Mouse (Mus musculus): Measurements from ENCODE around the gene Gm13420. TPM values are rescaled to one million over a fixed set of nuclear protein-coding genes. Genes with fewer than 3 reads are reported as not detected.

The Gm13420 gene
- polyA plus RNA-seq, 1 experiment from 2014 or later, result not detected

DNA sequence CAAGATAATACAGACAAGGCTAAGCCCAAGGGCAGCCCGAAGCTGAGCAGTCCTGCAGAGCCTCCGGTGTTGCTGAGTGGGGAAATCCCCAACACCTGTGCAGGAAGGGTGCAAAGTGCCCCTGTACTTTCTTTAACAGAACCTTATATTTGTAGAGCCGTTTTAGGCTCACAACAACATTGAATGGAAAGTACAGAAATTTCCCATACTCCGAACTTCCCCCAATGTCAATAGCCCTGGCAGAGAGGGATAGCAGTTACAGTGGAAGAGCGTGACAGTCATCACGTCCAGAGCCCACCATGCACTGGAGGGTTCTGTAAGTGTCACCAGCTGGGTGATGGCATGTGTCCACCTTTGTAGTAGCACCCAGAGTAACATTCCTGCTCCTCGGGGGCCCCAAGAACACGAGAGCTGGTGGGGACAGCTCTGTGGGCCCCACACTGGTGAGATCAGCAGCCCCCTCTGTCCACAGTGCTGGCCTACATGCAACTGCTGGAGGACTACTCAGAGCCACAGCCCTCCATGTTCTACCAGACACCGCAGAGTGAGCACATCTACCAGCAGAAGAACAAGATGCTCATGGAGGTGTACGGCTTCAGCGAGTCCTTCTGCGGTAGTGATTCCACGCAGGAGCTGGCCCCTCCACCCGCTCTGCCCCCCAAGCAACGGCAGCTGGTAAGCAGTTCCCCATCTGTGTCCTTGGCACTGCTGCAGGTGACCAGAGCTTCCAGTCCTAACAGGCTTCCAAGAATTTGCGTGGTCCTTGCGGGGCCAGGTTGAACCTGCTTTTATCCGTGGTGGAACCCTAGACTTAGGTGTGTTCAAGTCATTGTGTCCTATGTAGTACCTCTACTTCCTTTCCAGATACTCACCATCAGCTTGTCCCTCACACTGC lies 44.5 kb downstream of the Gm13420 start:
- Histone ChIP-seq H3K27ac (no peak overlapping the region), H3K36me3 (replicated peaks) (peaks cover 93% of the 10 kb centered on the region), H3K4me3 (no peak overlapping the region), H3K9me3 (no peaks in the 10 kb centered on the region), H3K4me1 (no peaks in the 10 kb centered on the region), H3K27me3 (ENCODE audit: poor library complexity, severe bottlenecking) (no peaks in the 10 kb centered on the region)
- WGBS, result 96% methylated on average over 18 of the region's 18 CpGs
- no peak for DNase-seq (ENCODE audit: extremely low spot score, low spot score)

DNA sequence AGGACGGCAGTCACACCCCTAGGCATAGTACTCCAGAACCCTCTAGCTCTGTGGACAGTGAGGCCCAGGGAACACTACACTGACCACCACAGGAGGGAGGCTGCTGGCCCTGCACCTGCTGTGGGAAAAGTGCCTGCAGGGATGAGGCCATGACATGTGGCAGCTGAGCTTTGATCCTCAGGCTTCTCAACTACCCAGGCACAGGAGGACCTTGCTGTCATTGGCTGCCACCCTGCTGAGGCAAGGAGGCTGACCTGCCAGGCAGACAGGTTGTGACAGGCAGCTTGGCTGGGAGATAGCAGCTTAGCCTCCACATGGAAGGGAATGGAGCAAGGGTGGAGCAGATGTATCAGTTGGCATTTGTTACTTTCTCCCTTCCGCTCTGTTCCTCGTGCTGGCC lies 46.0 kb downstream of the Gm13420 start:
- no peaks in the 10 kb centered on the region for H3K4me1 ChIP-seq
- no peak overlapping the region for H3K27ac ChIP-seq
- H3K4me3 ChIP-seq, result no peak overlapping the region
- DNase-seq (ENCODE audit: extremely low spot score, low spot score), result no peak
- 86% methylated on average over 3 of the region's 3 CpGs for WGBS
- H3K9me3 ChIP-seq, result no peaks in the 10 kb centered on the region
- peaks cover 96% of the 10 kb centered on the region for H3K36me3 ChIP-seq (replicated peaks)
- H3K27me3 ChIP-seq (ENCODE audit: poor library complexity, severe bottlenecking), result no peaks in the 10 kb centered on the region

DNA sequence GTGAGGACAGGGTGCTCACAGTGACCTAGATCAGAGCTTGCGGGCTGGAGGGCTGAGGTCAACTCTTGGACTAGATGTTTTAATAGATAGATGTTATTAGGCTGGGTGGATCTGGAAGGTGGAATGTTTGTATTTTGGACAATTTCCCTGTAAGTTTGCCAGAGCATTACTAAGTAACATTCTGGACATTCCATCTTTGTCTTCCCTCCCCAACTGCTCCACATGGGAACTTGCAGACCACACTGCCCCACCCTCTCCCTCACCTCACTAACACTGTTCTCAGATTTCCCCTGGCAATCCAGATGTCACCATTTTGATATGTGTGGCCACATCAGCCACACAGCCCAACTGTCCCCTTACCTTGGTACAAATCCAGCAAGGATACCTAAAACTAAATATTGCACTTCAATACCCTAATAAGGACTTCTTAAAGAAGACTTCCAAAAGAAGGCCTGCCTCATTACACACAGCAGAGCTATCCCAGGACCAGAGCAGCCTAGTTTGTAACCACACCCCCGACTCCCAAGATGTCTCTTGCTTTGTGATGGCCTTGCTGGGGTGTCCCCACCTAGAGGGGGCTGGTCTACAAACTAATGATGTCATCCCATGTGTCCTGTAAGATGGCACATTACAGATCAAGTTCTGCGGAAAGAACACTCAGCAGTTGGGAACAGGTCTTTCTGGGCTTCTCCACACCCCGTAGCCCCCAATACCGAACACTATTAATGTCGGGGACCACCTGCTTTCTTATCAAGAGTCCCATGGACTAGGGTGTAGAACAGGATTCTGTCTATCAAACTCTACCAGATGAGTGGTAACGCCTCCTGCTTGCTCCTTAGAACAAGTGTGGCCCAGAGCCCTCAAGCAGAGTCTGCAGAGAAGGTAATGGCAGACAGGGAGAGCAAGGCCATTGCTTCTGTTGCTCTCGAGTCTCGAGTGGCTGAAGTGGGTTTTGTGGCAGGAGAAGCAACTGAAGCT lies 48.1 kb downstream of the Gm13420 start:
- Histone ChIP-seq H3K9me3 (no peaks in the 10 kb centered on the region), H3K27me3 (ENCODE audit: poor library complexity, severe bottlenecking) (no peaks in the 10 kb centered on the region), H3K4me1 (no peaks in the 10 kb centered on the region), H3K4me3 (no peak overlapping the region), H3K36me3 (replicated peaks) (peaks cover 100% of the 10 kb centered on the region), H3K27ac (no peak overlapping the region)
- DNase-seq (ENCODE audit: extremely low spot score, low spot score), result no peak
- WGBS, result 90% methylated on average over 9 of the region's 9 CpGs

DNA sequence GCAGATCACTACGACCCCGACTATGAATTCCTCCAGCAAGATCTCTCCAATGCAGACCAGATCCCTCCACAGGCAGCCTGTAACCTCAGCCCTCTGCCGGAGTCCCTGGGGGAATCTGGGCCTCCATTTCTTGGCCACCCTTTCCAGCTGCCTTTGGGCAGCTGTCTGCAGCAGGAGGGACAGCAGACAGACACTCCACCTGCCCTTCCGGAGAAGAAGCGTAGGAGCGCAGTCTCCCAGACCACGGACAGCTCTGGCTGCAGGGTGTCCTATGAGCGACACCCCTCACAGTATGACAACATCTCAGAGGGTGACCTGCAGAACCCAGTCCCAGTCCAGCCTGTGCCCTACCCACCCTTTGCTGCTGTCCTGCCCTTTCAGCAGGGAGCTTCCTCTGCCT lies 49.3 kb downstream of the Gm13420 start:
- WGBS, result 96% methylated on average over 8 of the region's 8 CpGs
- peaks cover 98% of the 10 kb centered on the region for H3K36me3 ChIP-seq (replicated peaks)
- no peak for DNase-seq (ENCODE audit: extremely low spot score, low spot score)
- H3K4me1 ChIP-seq, result no peaks in the 10 kb centered on the region
- no peak overlapping the region for H3K4me3 ChIP-seq
- H3K27ac ChIP-seq, result no peak overlapping the region
- no peaks in the 10 kb centered on the region for H3K27me3 ChIP-seq (ENCODE audit: poor library complexity, severe bottlenecking)
- H3K9me3 ChIP-seq, result no peaks in the 10 kb centered on the region

DNA sequence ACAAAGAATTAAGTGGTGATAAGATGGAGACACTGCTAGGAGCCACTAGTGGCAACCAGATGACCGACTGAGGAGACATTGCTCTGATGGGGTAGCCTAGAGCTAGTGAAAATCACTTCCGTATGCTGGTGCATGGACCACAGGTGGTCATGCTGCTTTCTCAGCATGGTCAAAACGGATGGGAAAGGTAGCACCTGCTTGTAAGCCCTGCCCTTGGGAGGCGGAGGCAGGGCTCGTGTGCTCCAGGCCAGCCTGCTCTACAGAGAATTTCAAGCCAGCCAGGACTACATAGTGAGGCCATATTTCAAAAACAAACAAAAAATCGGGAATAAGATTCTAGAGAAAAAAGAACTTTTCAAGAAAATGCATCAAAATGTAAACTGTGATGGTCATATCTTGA lies 50.1 kb downstream of the Gm13420 start:
- H3K27ac ChIP-seq, result no peak overlapping the region
- H3K4me1 ChIP-seq, result no peaks in the 10 kb centered on the region
- no peak for DNase-seq (ENCODE audit: extremely low spot score, low spot score)
- H3K4me3 ChIP-seq, result no peak overlapping the region
- no peaks in the 10 kb centered on the region for H3K9me3 ChIP-seq
- 89% methylated on average over 6 of the region's 6 CpGs for WGBS
- peaks cover 96% of the 10 kb centered on the region for H3K36me3 ChIP-seq (replicated peaks)
- H3K27me3 ChIP-seq (ENCODE audit: poor library complexity, severe bottlenecking), result no peaks in the 10 kb centered on the region

DNA sequence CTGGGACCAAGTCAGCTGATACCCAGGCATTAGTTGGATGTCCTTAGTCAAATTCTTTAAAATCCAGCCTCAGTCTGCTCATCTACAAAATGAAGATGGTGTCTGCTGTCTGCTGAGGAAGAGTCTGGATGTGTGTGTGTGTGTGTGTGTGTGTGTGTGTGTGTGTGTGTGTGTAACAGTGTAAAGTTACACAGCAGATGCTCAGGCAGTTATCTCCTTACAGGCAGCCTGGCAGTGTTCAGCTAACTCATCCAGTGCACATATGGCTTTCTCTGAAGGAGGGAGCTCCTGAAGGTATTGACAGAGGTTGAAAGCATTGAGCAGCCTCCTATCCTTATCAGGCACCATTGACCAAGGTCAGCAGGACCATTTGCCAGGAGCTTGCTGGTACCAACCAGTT lies 50.6 kb downstream of the Gm13420 start:
- Histone ChIP-seq H3K27me3 (ENCODE audit: poor library complexity, severe bottlenecking) (no peaks in the 10 kb centered on the region), H3K36me3 (replicated peaks) (peaks cover 96% of the 10 kb centered on the region)
- DNase-seq (ENCODE audit: extremely low spot score, low spot score), result no peak

DNA sequence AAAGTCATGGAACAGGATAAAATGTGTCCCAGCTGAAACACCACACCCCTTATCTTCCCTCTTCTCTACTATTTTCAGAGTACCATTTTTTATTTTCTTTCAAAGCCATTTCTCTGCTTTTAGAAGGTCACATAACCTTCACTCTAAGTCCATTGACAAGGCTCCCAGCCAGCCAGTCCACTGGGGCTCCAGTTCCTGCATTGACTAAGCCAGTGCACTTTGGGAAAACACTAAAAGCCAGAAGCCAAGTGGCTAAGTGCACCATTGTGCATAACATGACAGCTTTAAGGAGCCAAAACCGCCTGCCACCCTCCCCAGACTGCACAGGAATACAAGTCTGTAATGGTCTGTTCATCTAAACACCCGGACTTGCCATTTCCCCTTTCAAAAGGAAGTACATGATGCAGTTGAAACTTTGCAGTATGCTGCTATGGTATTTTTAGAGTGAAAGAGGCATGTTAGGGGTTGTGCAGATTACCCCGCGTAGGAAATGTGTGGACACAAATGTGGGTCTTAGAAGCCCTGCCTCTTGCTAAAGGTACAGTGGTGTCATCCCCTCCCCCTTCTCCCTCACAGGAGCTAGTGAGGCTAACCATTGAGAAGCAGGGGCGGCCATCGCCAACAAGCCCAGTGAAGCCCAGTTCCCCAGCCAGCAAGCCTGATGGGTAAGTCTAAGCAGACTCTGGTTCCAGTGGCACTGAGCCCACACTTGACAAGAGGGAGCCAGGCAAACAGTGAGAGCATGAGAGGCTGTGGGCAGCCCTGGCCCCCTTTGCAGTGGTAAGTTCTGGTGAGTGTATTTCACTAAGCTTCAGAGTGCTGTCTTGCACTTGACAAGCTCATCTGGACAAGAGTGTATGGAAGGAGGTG lies 52.8 kb downstream of the Gm13420 start:
- H3K4me1 ChIP-seq, result no peaks in the 10 kb centered on the region
- DNase-seq (ENCODE audit: extremely low spot score, low spot score), result no peak
- no peak overlapping the region for H3K4me3 ChIP-seq
- H3K36me3 ChIP-seq (replicated peaks), result peaks cover 93% of the 10 kb centered on the region
- no peaks in the 10 kb centered on the region for H3K9me3 ChIP-seq
- no peaks in the 10 kb centered on the region for H3K27me3 ChIP-seq (ENCODE audit: poor library complexity, severe bottlenecking)
- 87% methylated on average over 6 of the region's 6 CpGs for WGBS
- H3K27ac ChIP-seq, result no peak overlapping the region

More for the DNA sequence above, 50.6 kb downstream of the Gm13420 start:
- Histone ChIP-seq H3K4me1 (no peaks in the 10 kb centered on the region), H3K9me3 (no peaks in the 10 kb centered on the region), H3K4me3 (no peak overlapping the region), H3K27ac (no peak overlapping the region)

DNA sequence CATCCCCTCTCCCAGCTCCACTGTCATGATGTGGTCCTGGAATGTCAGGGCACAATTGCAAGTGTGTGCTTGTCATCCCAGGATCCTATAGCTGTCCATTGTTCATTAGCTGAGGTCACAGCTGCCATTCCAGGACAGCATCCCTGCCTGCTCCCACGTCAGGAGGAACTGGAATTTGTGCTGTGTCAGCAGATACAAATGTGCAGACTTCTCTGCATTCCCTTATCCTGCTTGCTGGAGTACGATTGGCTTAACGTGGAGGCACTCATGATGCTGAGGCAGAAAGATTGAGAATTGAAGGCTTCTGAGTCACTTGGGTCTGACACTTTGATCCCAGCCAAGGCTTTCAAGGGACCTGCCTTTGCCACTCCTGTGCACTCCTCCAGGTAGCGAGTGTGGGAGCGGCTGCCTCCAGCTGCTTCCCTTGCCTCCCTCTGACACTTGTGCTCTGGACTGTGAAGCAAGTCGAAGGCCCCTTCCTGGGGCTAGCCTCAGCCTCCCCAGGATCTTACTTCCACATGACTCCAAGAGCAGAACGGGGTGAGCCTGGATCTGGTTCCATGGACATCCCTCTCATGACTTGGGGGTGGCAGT lies 55.2 kb downstream of the Gm13420 start:
- 89% methylated on average over 7 of the region's 7 CpGs for WGBS
- peaks cover 93% of the 10 kb centered on the region for H3K36me3 ChIP-seq (replicated peaks)

More for the DNA sequence above, 55.2 kb downstream of the Gm13420 start:
- DNase-seq (ENCODE audit: extremely low spot score, low spot score), result no peak
- Histone ChIP-seq H3K27ac (no peak overlapping the region), H3K27me3 (ENCODE audit: poor library complexity, severe bottlenecking) (no peaks in the 10 kb centered on the region), H3K4me3 (no peak overlapping the region), H3K9me3 (no peaks in the 10 kb centered on the region), H3K4me1 (no peaks in the 10 kb centered on the region)

Other genes starting within 250 kb of the Gm13420 start
- 15.9 and 17.2 TPM in 2 replicates for gene Rapgef1, start 132.0 kb downstream of the Gm13420 start, polyA plus RNA-seq (2016; fragmentation: Nextera tagmentation; extraction: Ambion mirVana)
- not detected in 2 replicates for gene Gm13547, start 7.6 kb upstream of the Gm13420 start, polyA plus RNA-seq (2016; fragmentation: Nextera tagmentation; extraction: Ambion mirVana)
- 44.4 and 47.5 TPM in 2 replicates for gene Coq4, start 35.8 kb upstream of the Gm13420 start, polyA plus RNA-seq (2016; fragmentation: Nextera tagmentation; extraction: Ambion mirVana)
- gene Trub2, start 36.8 kb upstream of the Gm13420 start, polyA plus RNA-seq (2016; fragmentation: Nextera tagmentation; extraction: Ambion mirVana), result 56.3 and 57.6 TPM in 2 replicates
- gene Slc27a4, start 50.9 kb upstream of the Gm13420 start, polyA plus RNA-seq (2016; fragmentation: Nextera tagmentation; extraction: Ambion mirVana), result 7.9 and 8.6 TPM in 2 replicates
- gene Urm1, start 68.4 kb upstream of the Gm13420 start, polyA plus RNA-seq (2016; fragmentation: Nextera tagmentation; extraction: Ambion mirVana), result 15.9 and 17.4 TPM in 2 replicates
- 15.0 and 16.3 TPM in 2 replicates for gene Cercam, start 117.5 kb upstream of the Gm13420 start, polyA plus RNA-seq (2016; fragmentation: Nextera tagmentation; extraction: Ambion mirVana)
- 124 and 125 TPM in 2 replicates for gene Odf2, start 137.5 kb upstream of the Gm13420 start, polyA plus RNA-seq (2016; fragmentation: Nextera tagmentation; extraction: Ambion mirVana)
- gene Gle1, start 183.7 kb upstream of the Gm13420 start, polyA plus RNA-seq (2016; fragmentation: Nextera tagmentation; extraction: Ambion mirVana), result 74.9 and 77.4 TPM in 2 replicates
- gene Sptan1, start 213.9 kb upstream of the Gm13420 start, polyA plus RNA-seq (2016; fragmentation: Nextera tagmentation; extraction: Ambion mirVana), result 85.9 and 90.3 TPM in 2 replicates

Data from forebrain, embryonic 10.5 days (tissue).